Mouse (Mus musculus): ENCODE data around the gene Flywch1. TPM values are rescaled to one million over a fixed set of nuclear protein-coding genes. Genes with fewer than 3 reads are reported as not detected.
A peak's percentile ranks its signal among the peaks of the same experiment; 100 is the strongest.

The Flywch1 gene
- total and polyA plus RNA-seq, 2 experiments from 2014 or later: 183 to 230 TPM

- DNase-seq (ENCODE audit: low spot score): no peak
- Histone ChIP-seq H3K9ac (replicated peaks; ENCODE audit: low read length) (no peak overlapping the region), H3K4me3 (ENCODE audit: low read length) (no peak overlapping the region), H3K36me3 (ENCODE audit: insufficient read depth, low read length) (no peaks in the 10 kb centered on the region), H3K4me2 (ENCODE audit: low read depth, low read length) (no peak overlapping the region), H3K4me1 (ENCODE audit: insufficient read depth, low read length) (no peaks in the 10 kb centered on the region), H3K9me3 (ENCODE audit: low read length) (no peaks in the 10 kb centered on the region), H3K27me3 (ENCODE audit: insufficient read depth, low read length) (no peaks in the 10 kb centered on the region), H3K27ac (no peak overlapping the region)
- no peak for TF ChIP-seq CTCF (IDR thresholded peaks at IDR 0.05; ENCODE audit: low read depth)
- ATAC-seq: no peak
- WGBS: 14% methylated on average over 1 of the region's 1 CpGs
Observed at GRCm38 (mm10) chr17:23719455-23719854, 51.9 kb downstream of the Flywch1 start.

GRCm38 (mm10) chr17:23717003-23717402 lies 54.4 kb downstream of the Flywch1 start:
- no peak for DNase-seq (ENCODE audit: low spot score)
- no peaks in the 10 kb centered on the region for H3K36me3 ChIP-seq (ENCODE audit: insufficient read depth, low read length)
- H3K4me2 ChIP-seq (ENCODE audit: low read depth, low read length): no peak overlapping the region
- no peaks in the 10 kb centered on the region for H3K27me3 ChIP-seq (ENCODE audit: insufficient read depth, low read length)
- H3K9ac ChIP-seq (replicated peaks; ENCODE audit: low read length): no peak overlapping the region
- 70% methylated on average over 2 of the region's 2 CpGs for WGBS
- no peaks in the 10 kb centered on the region for H3K4me1 ChIP-seq (ENCODE audit: insufficient read depth, low read length)
- H3K9me3 ChIP-seq (ENCODE audit: low read length): no peaks in the 10 kb centered on the region
- no peak for TF ChIP-seq CTCF (IDR thresholded peaks at IDR 0.05; ENCODE audit: low read depth)
- H3K27ac ChIP-seq: no peak overlapping the region
- no peak overlapping the region for H3K4me3 ChIP-seq (ENCODE audit: low read length)
- no peak for ATAC-seq

- Histone ChIP-seq H3K27me3 (ENCODE audit: insufficient read depth, low read length) (no peaks in the 10 kb centered on the region; the same call in 1 of the 2 replicates), H3K9me3 (ENCODE audit: low read length) (no peaks in the 10 kb centered on the region), H3K4me2 (ENCODE audit: low read depth, low read length) (no peak overlapping the region), H3K36me3 (ENCODE audit: insufficient read depth, low read length) (no peaks in the 10 kb centered on the region), H3K4me1 (ENCODE audit: insufficient read depth, low read length) (no peaks in the 10 kb centered on the region), H3K4me3 (ENCODE audit: low read length) (no peak overlapping the region), H3K27ac (no peak overlapping the region), H3K9ac (replicated peaks; ENCODE audit: low read length) (no peak overlapping the region)
- peak; percentile 82 for ATAC-seq
- TF ChIP-seq CTCF (IDR thresholded peaks at IDR 0.05; ENCODE audit: low read depth): peak; percentile 95
- peak; percentile 86 for DNase-seq (ENCODE audit: low spot score)
- 1% methylated on average over 3 of the region's 3 CpGs for whole genome bisulfite sequencing
Observed at GRCm38 (mm10) chr17:23706212-23706611, 65.2 kb downstream of the Flywch1 start.

- TF ChIP-seq CTCF (IDR thresholded peaks at IDR 0.05; ENCODE audit: low read depth): no peak
- ATAC-seq (no peak; the same call in 1 of the 2 replicates), DNase-seq (ENCODE audit: low spot score) (no peak)
- Histone ChIP-seq H3K9me3 (ENCODE audit: low read length) (no peaks in the 10 kb centered on the region), H3K4me2 (ENCODE audit: low read depth, low read length) (no peak overlapping the region), H3K4me3 (ENCODE audit: low read length) (no peak overlapping the region), H3K9ac (replicated peaks; ENCODE audit: low read length) (no peak overlapping the region), H3K36me3 (ENCODE audit: insufficient read depth, low read length) (no peaks in the 10 kb centered on the region), H3K27me3 (ENCODE audit: insufficient read depth, low read length) (no peaks in the 10 kb centered on the region; the same call in 1 of the 2 replicates), H3K4me1 (ENCODE audit: insufficient read depth, low read length) (no peaks in the 10 kb centered on the region), H3K27ac (no peak overlapping the region)
- 68% methylated on average over 7 of the region's 7 CpGs for WGBS
Observed at GRCm38 (mm10) chr17:23705525-23706104, 65.8 kb downstream of the Flywch1 start.

GRCm38 (mm10) chr17:23704741-23705140 lies 66.7 kb downstream of the Flywch1 start:
- Histone ChIP-seq H3K9me3 (ENCODE audit: low read length) (no peaks in the 10 kb centered on the region), H3K4me2 (ENCODE audit: low read depth, low read length) (no peak overlapping the region), H3K36me3 (ENCODE audit: insufficient read depth, low read length) (no peaks in the 10 kb centered on the region), H3K27me3 (ENCODE audit: insufficient read depth, low read length) (no peaks in the 10 kb centered on the region; the same call in 1 of the 2 replicates), H3K4me3 (ENCODE audit: low read length) (no peak overlapping the region), H3K9ac (replicated peaks; ENCODE audit: low read length) (no peak overlapping the region), H3K4me1 (ENCODE audit: insufficient read depth, low read length) (no peaks in the 10 kb centered on the region), H3K27ac (no peak overlapping the region)
- TF ChIP-seq CTCF (IDR thresholded peaks at IDR 0.05; ENCODE audit: low read depth): no peak
- ATAC-seq (no peak; the same call in 1 of the 2 replicates), DNase-seq (ENCODE audit: low spot score) (peak; percentile 25)
- 27% methylated on average over 7 of the region's 7 CpGs for WGBS

GRCm38 (mm10) chr17:23703301-23703700 lies 68.1 kb downstream of the Flywch1 start:
- no peaks in the 10 kb centered on the region; the same call in 1 of the 2 replicates for H3K27me3 ChIP-seq (ENCODE audit: insufficient read depth, low read length)
- TF ChIP-seq CTCF (IDR thresholded peaks at IDR 0.05; ENCODE audit: low read depth): no peak
- H3K4me3 ChIP-seq (ENCODE audit: low read length): no peak overlapping the region
- H3K9ac ChIP-seq (replicated peaks; ENCODE audit: low read length): no peak overlapping the region
- H3K36me3 ChIP-seq (ENCODE audit: insufficient read depth, low read length): no peaks in the 10 kb centered on the region
- H3K4me2 ChIP-seq (ENCODE audit: low read depth, low read length): no peak overlapping the region
- no peak overlapping the region for H3K27ac ChIP-seq
- DNase-seq (ENCODE audit: low spot score): no peak
- ATAC-seq: no peak
- no peaks in the 10 kb centered on the region for H3K9me3 ChIP-seq (ENCODE audit: low read length)
- no peaks in the 10 kb centered on the region for H3K4me1 ChIP-seq (ENCODE audit: insufficient read depth, low read length)
- WGBS: 76% methylated on average over 9 of the region's 9 CpGs

Other genes with a start within 250 kb of the Flywch1 start
- gene Zfp213, start 207.4 kb downstream of the Flywch1 start, total RNA-seq (2014; rRNA removed): 17.1 and 28.1 TPM in 2 replicates
- 9.4 and 10.3 TPM in 2 replicates for gene Zfp213, start 207.4 kb downstream of the Flywch1 start, polyA plus RNA-seq (2015; fragmentation: Nextera tagmentation; extraction: Ambion mirVana)
- 37.6 and 44.0 TPM in 2 replicates for gene Zfp13, start 172.1 kb downstream of the Flywch1 start, total RNA-seq (2014; rRNA removed)
- 21.5 and 21.6 TPM in 2 replicates for gene Zfp13, start 172.1 kb downstream of the Flywch1 start, polyA plus RNA-seq (2015; fragmentation: Nextera tagmentation; extraction: Ambion mirVana)
- gene Zscan10, start 170.7 kb downstream of the Flywch1 start, total RNA-seq (2014; rRNA removed): 0.10 TPM in 1 of 2 replicates, not detected in the other
- gene Zscan10, start 170.7 kb downstream of the Flywch1 start, polyA plus RNA-seq (2015; fragmentation: Nextera tagmentation; extraction: Ambion mirVana): 0.14 and 0.26 TPM in 2 replicates
- gene Mmp25, start 126.3 kb downstream of the Flywch1 start, total RNA-seq (2014; rRNA removed): 0.65 and 1.2 TPM in 2 replicates
- gene Mmp25, start 126.3 kb downstream of the Flywch1 start, polyA plus RNA-seq (2015; fragmentation: Nextera tagmentation; extraction: Ambion mirVana): 1.2 and 1.3 TPM in 2 replicates
- not detected in 2 replicates for gene Bicdl2, start 111.1 kb downstream of the Flywch1 start, total RNA-seq (2014; rRNA removed)
- 0.11 and 0.18 TPM in 2 replicates for gene Bicdl2, start 111.1 kb downstream of the Flywch1 start, polyA plus RNA-seq (2015; fragmentation: Nextera tagmentation; extraction: Ambion mirVana)
- 107 and 126 TPM in 2 replicates for gene Hcfc1r1, start 98.0 kb downstream of the Flywch1 start, total RNA-seq (2014; rRNA removed)
- gene Hcfc1r1, start 98.0 kb downstream of the Flywch1 start, polyA plus RNA-seq (2015; fragmentation: Nextera tagmentation; extraction: Ambion mirVana): 209 and 217 TPM in 2 replicates
- 16.1 and 28.1 TPM in 2 replicates for gene Thoc6, start 97.7 kb downstream of the Flywch1 start, total RNA-seq (2014; rRNA removed)
- 28.4 and 29.1 TPM in 2 replicates for gene Thoc6, start 97.7 kb downstream of the Flywch1 start, polyA plus RNA-seq (2015; fragmentation: Nextera tagmentation; extraction: Ambion mirVana)
- 5.5 and 8.7 TPM in 2 replicates for gene Tnfrsf12a, start 94.1 kb downstream of the Flywch1 start, total RNA-seq (2014; rRNA removed)
- gene Tnfrsf12a, start 94.1 kb downstream of the Flywch1 start, polyA plus RNA-seq (2015; fragmentation: Nextera tagmentation; extraction: Ambion mirVana): 7.3 and 7.7 TPM in 2 replicates
- 0.75 and 1.0 TPM in 2 replicates for gene Cldn6, start 92.4 kb downstream of the Flywch1 start, total RNA-seq (2014; rRNA removed)
- gene Cldn6, start 92.4 kb downstream of the Flywch1 start, polyA plus RNA-seq (2015; fragmentation: Nextera tagmentation; extraction: Ambion mirVana): 0.33 and 0.34 TPM in 2 replicates
- gene Cldn9, start 87.6 kb downstream of the Flywch1 start, total RNA-seq (2014; rRNA removed): 1.0 and 1.9 TPM in 2 replicates
- 1.1 and 1.2 TPM in 2 replicates for gene Cldn9, start 87.6 kb downstream of the Flywch1 start, polyA plus RNA-seq (2015; fragmentation: Nextera tagmentation; extraction: Ambion mirVana)
- not detected in 2 replicates for gene 1520401A03Rik, start 48.8 kb downstream of the Flywch1 start, total RNA-seq (2014; rRNA removed)
- 0.19 and 0.26 TPM in 2 replicates for gene 1520401A03Rik, start 48.8 kb downstream of the Flywch1 start, polyA plus RNA-seq (2015; fragmentation: Nextera tagmentation; extraction: Ambion mirVana)
- gene Pkmyt1, start 45.3 kb downstream of the Flywch1 start, total RNA-seq (2014; rRNA removed): 27.1 and 27.8 TPM in 2 replicates
- 19.5 and 20.1 TPM in 2 replicates for gene Pkmyt1, start 45.3 kb downstream of the Flywch1 start, polyA plus RNA-seq (2015; fragmentation: Nextera tagmentation; extraction: Ambion mirVana)
- 102 and 120 TPM in 2 replicates for gene Paqr4, start 30.7 kb downstream of the Flywch1 start, total RNA-seq (2014; rRNA removed)
- gene Paqr4, start 30.7 kb downstream of the Flywch1 start, polyA plus RNA-seq (2015; fragmentation: Nextera tagmentation; extraction: Ambion mirVana): 69.4 and 72.1 TPM in 2 replicates
- gene Kremen2, start 25.8 kb downstream of the Flywch1 start, total RNA-seq (2014; rRNA removed): 1.2 and 2.0 TPM in 2 replicates
- 1.1 and 1.4 TPM in 2 replicates for gene Kremen2, start 25.8 kb downstream of the Flywch1 start, polyA plus RNA-seq (2015; fragmentation: Nextera tagmentation; extraction: Ambion mirVana)
- 63.3 and 83.8 TPM in 2 replicates for gene Flywch2, start 14.5 kb upstream of the Flywch1 start, total RNA-seq (2014; rRNA removed)
- 99.8 and 123 TPM in 2 replicates for gene Flywch2, start 14.5 kb upstream of the Flywch1 start, polyA plus RNA-seq (2015; fragmentation: Nextera tagmentation; extraction: Ambion mirVana)
- 133 and 144 TPM in 2 replicates for gene Srrm2, start 18.9 kb upstream of the Flywch1 start, total RNA-seq (2014; rRNA removed)
- 419 and 436 TPM in 2 replicates for gene Srrm2, start 18.9 kb upstream of the Flywch1 start, polyA plus RNA-seq (2015; fragmentation: Nextera tagmentation; extraction: Ambion mirVana)
- gene Elob, start 57.5 kb upstream of the Flywch1 start, total RNA-seq (2014; rRNA removed): 755 and 1,410 TPM in 2 replicates
- gene Elob, start 57.5 kb upstream of the Flywch1 start, polyA plus RNA-seq (2015; fragmentation: Nextera tagmentation; extraction: Ambion mirVana): 1,482 and 1,504 TPM in 2 replicates
- not detected in 2 replicates for gene Prss33, start 64.5 kb upstream of the Flywch1 start, total RNA-seq (2014; rRNA removed)
- gene Prss33, start 64.5 kb upstream of the Flywch1 start, polyA plus RNA-seq (2015; fragmentation: Nextera tagmentation; extraction: Ambion mirVana): not detected in 2 replicates
- gene Prss32, start 72.3 kb upstream of the Flywch1 start, total RNA-seq (2014; rRNA removed): not detected in 2 replicates
- gene Prss32, start 72.3 kb upstream of the Flywch1 start, polyA plus RNA-seq (2015; fragmentation: Nextera tagmentation; extraction: Ambion mirVana): 0.25 and 0.48 TPM in 2 replicates
- 0.37 TPM in 1 of 2 replicates, not detected in the other for gene Prss41, start 72.6 kb upstream of the Flywch1 start, total RNA-seq (2014; rRNA removed)
- 0.90 and 1.3 TPM in 2 replicates for gene Prss41, start 72.6 kb upstream of the Flywch1 start, polyA plus RNA-seq (2015; fragmentation: Nextera tagmentation; extraction: Ambion mirVana)
- not detected in 2 replicates for gene Prss21, start 96.5 kb upstream of the Flywch1 start, total RNA-seq (2014; rRNA removed)
- not detected in 2 replicates for gene Prss21, start 96.5 kb upstream of the Flywch1 start, polyA plus RNA-seq (2015; fragmentation: Nextera tagmentation; extraction: Ambion mirVana)
- gene Dcpp1, start 109.3 kb upstream of the Flywch1 start, total RNA-seq (2014; rRNA removed): not detected in 2 replicates
- not detected in 2 replicates for gene Dcpp1, start 109.3 kb upstream of the Flywch1 start, polyA plus RNA-seq (2015; fragmentation: Nextera tagmentation; extraction: Ambion mirVana)
- gene Dcpp2, start 109.3 kb upstream of the Flywch1 start, total RNA-seq (2014; rRNA removed): not detected in 2 replicates
- not detected in 2 replicates for gene Dcpp2, start 109.3 kb upstream of the Flywch1 start, polyA plus RNA-seq (2015; fragmentation: Nextera tagmentation; extraction: Ambion mirVana)
- not detected in 2 replicates for gene Dcpp3, start 145.9 kb upstream of the Flywch1 start, total RNA-seq (2014; rRNA removed)
- gene Dcpp3, start 145.9 kb upstream of the Flywch1 start, polyA plus RNA-seq (2015; fragmentation: Nextera tagmentation; extraction: Ambion mirVana): not detected in 2 replicates
- not detected in 2 replicates for gene Sbp, start 170.1 kb upstream of the Flywch1 start, total RNA-seq (2014; rRNA removed)
- gene Sbp, start 170.1 kb upstream of the Flywch1 start, polyA plus RNA-seq (2015; fragmentation: Nextera tagmentation; extraction: Ambion mirVana): not detected in 2 replicates
- gene Sbpl, start 183.7 kb upstream of the Flywch1 start, total RNA-seq (2014; rRNA removed): 1.4 TPM in 1 of 2 replicates, not detected in the other
- gene Sbpl, start 183.7 kb upstream of the Flywch1 start, polyA plus RNA-seq (2015; fragmentation: Nextera tagmentation; extraction: Ambion mirVana): not detected in 2 replicates
- gene Prss30, start 209.0 kb upstream of the Flywch1 start, total RNA-seq (2014; rRNA removed): not detected in 2 replicates
- not detected in 2 replicates for gene Prss30, start 209.0 kb upstream of the Flywch1 start, polyA plus RNA-seq (2015; fragmentation: Nextera tagmentation; extraction: Ambion mirVana)
- gene Prss22, start 226.5 kb upstream of the Flywch1 start, total RNA-seq (2014; rRNA removed): 0.42 TPM in 1 of 2 replicates, not detected in the other
- gene Prss22, start 226.5 kb upstream of the Flywch1 start, polyA plus RNA-seq (2015; fragmentation: Nextera tagmentation; extraction: Ambion mirVana): not detected in 2 replicates